Mouse (Mus musculus) heart, embryonic 16.5 days (tissue): ENCODE data around the gene Fbxo21. TPM values are rescaled to one million over a fixed set of nuclear protein-coding genes. Genes with fewer than 3 reads are reported as not detected.

Experiments used
- ATAC-seq: fragments of 200-750 bp; cut with Nextera tagmentation; replicated peaks from 2 replicates; pipeline ENCODE4 v1.8.0; 2017; ENCODE audit warnings: moderate number of reproducible peaks; ENCODE audit not compliant: insufficient read depth, low FRiP score; ENCODE audit errors: extremely low read depth
- H3K27ac ChIP-seq: fragments of 300-500 bp; sonication (generic); 2 replicates; pipeline ENCODE4 v1.5.1; 2014; ENCODE audit warnings: mild to moderate bottlenecking, low read length, control low read depth, moderate library complexity
- H3K27me3 ChIP-seq: fragments of 300-500 bp; sonication (generic); 2 replicates; pipeline ENCODE4 v1.6.1; 2014; ENCODE audit warnings: low read length, mixed read lengths; ENCODE audit not compliant: control insufficient read depth, insufficient read depth
- H3K36me3 ChIP-seq: fragments of 300-500 bp; sonication (generic); 2 replicates; pipeline ENCODE4 v1.6.1; 2014; ENCODE audit not compliant: control insufficient read depth, insufficient read depth
- H3K4me1 ChIP-seq: fragments of 300-500 bp; sonication (generic); 2 replicates; pipeline ENCODE4 v1.6.1; 2014; ENCODE audit warnings: low read length, mixed read lengths; ENCODE audit not compliant: control insufficient read depth, insufficient read depth
- H3K4me2 ChIP-seq: fragments of 300-500 bp; sonication (generic); 2 replicates; pipeline ENCODE4 v1.6.1; 2014; ENCODE audit warnings: low read depth, mild to moderate bottlenecking, control low read depth, low read length
- H3K4me3 ChIP-seq: fragments of 300-500 bp; sonication (generic); 2 replicates; pipeline ENCODE4 v1.5.1; 2014; ENCODE audit warnings: mild to moderate bottlenecking, control low read depth, low read length
- H3K9ac ChIP-seq: fragments of 300-500 bp; sonication (generic); 2 replicates; pipeline ENCODE4 v1.6.1; 2014; ENCODE audit warnings: low read length, control low read depth
- H3K9me3 ChIP-seq: fragments of 300-500 bp; sonication (generic); replicated peaks from 2 replicates; pipeline ENCODE4 v1.6.1; 2016; ENCODE audit warnings: low read length; ENCODE audit not compliant: control insufficient read depth
- WGBS: fragments of 180-500 bp; shearing (Covaris S2); extraction: QIAGEN DNeasy Blood & Tissue Kit; methylation state at CpG from one replicate; pipeline ENCODE4 v1.1.7; 2014; 5-methylcytosine and 5-hydroxymethylcytosine counted together
- polyA plus RNA-seq: library from polyadenylated mRNA; unstranded; fragments of >200 nt; fragmentation: Nextera tagmentation; extraction: Ambion mirVana; gene quantifications from 2 replicates; pipeline ENCODE4 v1.2.1, GENCODE M21; 2015

The Fbxo21 gene
- polyA plus RNA-seq, 1 experiment from 2014 or later: 51.5 TPM

DNA sequence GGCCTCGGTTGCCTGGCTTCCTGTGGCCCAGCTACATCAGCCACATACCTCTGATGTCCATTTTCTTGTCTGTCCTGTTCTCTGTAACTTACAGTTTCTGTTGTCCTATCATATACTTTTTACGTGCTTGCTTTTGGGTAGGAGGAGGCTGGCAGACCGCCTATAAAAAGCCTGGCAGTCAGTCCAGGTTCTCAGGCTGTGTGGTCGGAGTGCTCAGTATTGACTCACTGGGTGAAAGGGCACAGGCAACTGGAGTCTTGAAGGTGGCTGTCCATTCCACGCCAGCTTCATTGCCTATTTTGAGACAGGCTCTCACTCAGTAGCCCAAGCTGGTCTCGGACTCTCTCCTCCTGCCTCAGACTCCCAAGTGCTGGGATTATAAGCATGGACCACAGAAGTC is 13.2 kb downstream of the Fbxo21 start:
- no peak for ATAC-seq
- Histone ChIP-seq H3K9ac (no peak overlapping the region), H3K36me3 (peaks cover 46% of the 10 kb centered on the region), H3K27ac (no peak overlapping the region), H3K4me1 (peaks cover 7% of the 10 kb centered on the region), H3K4me3 (no peak overlapping the region), H3K27me3 (no peaks in the 10 kb centered on the region), H3K9me3 (no peaks in the 10 kb centered on the region), H3K4me2 (no peak overlapping the region)
- 63% methylated on average over 6 of the region's 6 CpGs for WGBS

DNA sequence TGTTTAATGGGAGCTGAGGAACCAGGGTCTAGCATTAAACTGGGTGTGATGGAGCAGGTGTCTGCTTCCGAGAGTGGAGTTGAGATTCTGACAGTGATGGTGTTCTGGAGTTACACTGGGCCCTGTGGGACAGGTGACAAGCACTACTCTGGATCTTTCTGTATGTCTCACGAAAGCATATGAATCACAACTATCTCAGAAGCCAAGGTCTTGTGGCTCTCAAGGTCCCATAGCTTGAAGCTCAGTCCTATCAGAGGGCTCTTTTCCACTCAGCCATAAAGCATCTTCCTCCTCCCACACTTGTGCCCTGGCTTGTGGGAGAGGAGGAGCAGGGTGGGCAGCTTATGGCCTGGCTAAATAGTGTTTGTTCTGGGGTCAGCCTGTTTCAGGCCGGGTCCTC is 14.4 kb downstream of the Fbxo21 start:
- WGBS: 84% methylated on average over 3 of the region's 3 CpGs
- no peak overlapping the region for H3K4me3 ChIP-seq
- H3K36me3 ChIP-seq: peaks cover 56% of the 10 kb centered on the region

DNA sequence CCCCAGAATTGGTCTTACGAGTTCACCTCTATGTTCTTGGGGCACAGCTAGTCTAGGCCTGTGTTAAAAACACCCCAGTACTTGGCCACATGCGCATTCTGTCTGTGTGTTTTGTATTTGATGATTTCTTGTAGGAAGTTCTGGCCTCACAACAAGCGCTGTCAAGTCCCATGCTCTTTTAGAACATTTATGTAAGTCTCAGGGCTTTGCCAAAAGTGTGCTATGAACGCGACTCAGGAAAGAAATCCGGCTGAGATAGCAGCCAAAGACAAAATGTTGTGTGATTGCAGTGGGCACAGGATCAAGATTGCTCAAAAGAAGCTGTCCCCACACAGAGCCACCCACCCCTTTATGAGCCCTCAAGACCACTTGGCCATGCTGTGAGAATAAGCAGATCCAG is 17.0 kb downstream of the Fbxo21 start:
- Histone ChIP-seq H3K4me2 (no peak overlapping the region), H3K9me3 (no peaks in the 10 kb centered on the region), H3K4me3 (no peak overlapping the region), H3K4me1 (peaks cover 16% of the 10 kb centered on the region), H3K36me3 (peaks cover 50% of the 10 kb centered on the region), H3K9ac (no peak overlapping the region), H3K27me3 (no peaks in the 10 kb centered on the region), H3K27ac (no peak overlapping the region)
- ATAC-seq: no peak
- WGBS: 80% methylated on average over 6 of the region's 6 CpGs

More for the DNA sequence above, 14.4 kb downstream of the Fbxo21 start:
- H3K4me2 ChIP-seq: no peak overlapping the region
- H3K9me3 ChIP-seq: no peaks in the 10 kb centered on the region
- no peak overlapping the region for H3K27ac ChIP-seq
- H3K27me3 ChIP-seq: no peaks in the 10 kb centered on the region
- no peak for ATAC-seq
- peaks cover 7% of the 10 kb centered on the region for H3K4me1 ChIP-seq
- H3K9ac ChIP-seq: no peak overlapping the region

DNA sequence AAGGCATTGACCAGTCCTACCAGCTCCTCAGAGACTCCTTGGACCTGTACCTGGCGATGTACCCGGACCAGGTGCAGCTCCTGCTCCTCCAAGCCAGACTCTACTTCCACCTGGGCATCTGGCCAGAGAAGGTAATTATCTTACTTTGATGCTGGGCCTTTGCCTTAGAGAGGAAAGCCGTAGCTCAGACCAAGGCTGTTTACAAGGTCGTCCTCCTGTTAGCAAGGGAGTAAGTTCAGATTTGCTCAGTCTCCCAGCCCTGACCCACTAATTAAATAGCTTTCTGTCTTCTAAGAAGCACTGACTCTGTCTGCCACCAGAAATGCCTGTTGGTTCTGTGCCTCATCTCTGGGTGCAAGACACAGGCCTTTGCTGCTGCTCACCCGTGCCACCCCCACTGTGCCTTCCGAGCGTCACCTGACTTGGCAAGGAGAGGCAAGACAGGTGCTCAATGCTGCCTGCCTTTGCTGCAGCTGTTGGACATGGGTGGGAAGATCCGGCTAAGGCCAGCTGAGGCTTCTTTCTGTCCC is 18.9 kb downstream of the Fbxo21 start:
- no peaks in the 10 kb centered on the region for H3K9me3 ChIP-seq
- peaks cover 9% of the 10 kb centered on the region for H3K4me1 ChIP-seq
- H3K27me3 ChIP-seq: no peaks in the 10 kb centered on the region
- peaks cover 44% of the 10 kb centered on the region for H3K36me3 ChIP-seq
- H3K9ac ChIP-seq: no peak overlapping the region
- 87% methylated on average over 8 of the region's 8 CpGs for WGBS
- H3K27ac ChIP-seq: no peak overlapping the region
- H3K4me2 ChIP-seq: no peak overlapping the region
- H3K4me3 ChIP-seq: no peak overlapping the region
- no peak for ATAC-seq

DNA sequence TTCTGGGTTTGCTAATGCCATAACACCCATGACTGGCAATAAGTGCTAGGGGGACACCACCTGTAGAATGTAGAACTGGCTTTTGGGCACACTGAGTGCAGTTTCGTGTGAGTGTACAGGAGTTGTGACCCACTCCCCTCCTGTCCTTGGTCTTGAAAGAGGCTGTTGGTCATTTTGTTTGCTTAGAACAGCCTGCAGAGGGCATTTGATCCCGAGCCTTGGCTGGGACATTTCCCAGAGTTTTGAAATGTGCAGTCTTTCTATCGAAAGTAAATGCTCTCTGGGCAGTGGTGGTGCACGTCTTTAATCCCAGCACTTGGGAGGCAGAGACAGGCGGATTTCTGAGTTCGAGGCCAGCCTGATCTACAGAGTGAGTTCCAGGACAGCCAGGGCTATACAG is 19.4 kb downstream of the Fbxo21 start:
- ATAC-seq: no peak
- no peak overlapping the region for H3K27ac ChIP-seq
- H3K4me2 ChIP-seq: no peak overlapping the region

DNA sequence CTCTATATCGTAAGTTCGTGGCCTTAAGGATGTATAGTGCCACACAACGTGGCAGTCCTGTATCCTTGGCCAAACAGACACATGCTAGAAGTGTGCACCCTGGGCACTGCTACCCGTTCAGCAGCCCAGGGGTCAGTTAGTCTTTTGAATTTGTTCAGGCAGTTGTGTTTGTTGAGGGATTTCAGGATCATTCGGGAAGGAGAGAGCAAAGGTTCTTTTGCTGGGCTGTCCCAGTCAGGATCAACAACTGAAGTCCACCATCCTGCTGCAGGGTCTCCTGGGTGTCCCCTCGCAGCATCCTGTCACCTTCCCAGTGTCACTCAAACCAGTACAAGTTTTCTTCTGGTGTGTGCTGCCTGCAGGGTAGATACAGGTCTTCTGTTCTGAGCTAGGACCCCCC is 20.1 kb downstream of the Fbxo21 start:
- WGBS: 83% methylated on average over 6 of the region's 6 CpGs
- H3K36me3 ChIP-seq: peaks cover 47% of the 10 kb centered on the region
- H3K4me1 ChIP-seq: peaks cover 9% of the 10 kb centered on the region
- no peaks in the 10 kb centered on the region for H3K9me3 ChIP-seq
- H3K27ac ChIP-seq: no peak overlapping the region
- H3K9ac ChIP-seq: no peak overlapping the region
- no peak overlapping the region for H3K4me3 ChIP-seq
- no peaks in the 10 kb centered on the region for H3K27me3 ChIP-seq
- ATAC-seq: no peak
- no peak overlapping the region for H3K4me2 ChIP-seq

More for the DNA sequence above, 19.4 kb downstream of the Fbxo21 start:
- H3K4me3 ChIP-seq: no peak overlapping the region
- H3K4me1 ChIP-seq: peaks cover 9% of the 10 kb centered on the region
- WGBS: 84% methylated on average over 6 of the region's 6 CpGs
- no peaks in the 10 kb centered on the region for H3K9me3 ChIP-seq
- no peaks in the 10 kb centered on the region for H3K27me3 ChIP-seq
- peaks cover 47% of the 10 kb centered on the region for H3K36me3 ChIP-seq
- no peak overlapping the region for H3K9ac ChIP-seq

DNA sequence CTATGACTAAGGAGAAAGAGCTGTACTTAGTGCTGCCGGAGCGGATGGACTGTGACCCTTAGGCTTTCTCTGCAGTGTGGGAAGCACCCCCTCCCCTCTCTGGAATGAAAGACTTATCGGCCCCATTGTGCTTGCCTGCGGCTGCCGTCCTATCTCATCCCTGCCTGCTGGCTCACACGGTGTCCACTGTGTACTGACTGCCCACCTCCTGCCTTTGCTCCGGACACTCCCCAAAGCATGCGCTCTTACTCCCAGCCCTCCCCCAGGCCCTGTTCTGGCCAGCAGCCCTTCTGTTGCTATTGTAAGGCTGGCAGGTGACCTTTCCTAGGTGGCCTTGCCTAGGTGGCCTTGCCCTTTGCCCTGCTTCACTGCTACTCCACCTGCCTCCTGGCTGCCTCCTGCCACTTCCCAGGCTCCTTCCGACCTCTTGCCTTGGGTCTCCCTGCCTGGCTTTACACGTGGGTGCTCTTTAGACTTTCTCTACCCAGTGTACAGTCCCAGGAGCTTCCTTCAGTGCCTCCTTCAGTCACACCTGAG is 21.0 kb downstream of the Fbxo21 start:
- Histone ChIP-seq H3K9ac (no peak overlapping the region), H3K27ac (no peak overlapping the region), H3K36me3 (peaks cover 46% of the 10 kb centered on the region), H3K9me3 (no peaks in the 10 kb centered on the region), H3K4me1 (peaks cover 9% of the 10 kb centered on the region), H3K4me3 (no peak overlapping the region), H3K27me3 (no peaks in the 10 kb centered on the region), H3K4me2 (no peak overlapping the region)
- 43% methylated on average over 10 of the region's 10 CpGs for WGBS
- ATAC-seq: no peak; the same call in 1 of the 2 replicates

DNA sequence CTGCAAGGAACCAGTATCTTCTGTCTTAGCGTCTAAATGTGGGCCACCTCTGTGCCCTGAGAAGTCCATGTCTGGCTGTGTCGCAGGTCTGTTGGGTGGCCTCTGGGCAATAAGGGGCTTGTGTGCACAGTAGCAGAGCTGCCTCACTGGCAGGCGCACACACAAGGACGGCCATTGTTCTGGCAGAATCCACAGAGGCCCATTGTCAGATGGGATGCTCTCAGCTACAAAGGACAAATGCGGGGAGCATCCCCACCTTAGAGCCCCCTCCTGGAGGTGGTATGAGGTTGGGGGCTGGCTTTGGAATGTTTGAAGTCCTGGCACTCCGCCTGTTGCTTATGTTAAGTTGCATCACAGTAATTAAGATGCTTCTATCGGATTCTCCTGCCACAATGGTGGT is 22.5 kb downstream of the Fbxo21 start:
- Histone ChIP-seq H3K4me3 (no peak overlapping the region), H3K27me3 (no peaks in the 10 kb centered on the region), H3K27ac (no peak overlapping the region), H3K4me1 (peaks cover 9% of the 10 kb centered on the region), H3K4me2 (no peak overlapping the region), H3K9me3 (no peaks in the 10 kb centered on the region), H3K36me3 (peaks cover 61% of the 10 kb centered on the region), H3K9ac (no peak overlapping the region)
- WGBS: 82% methylated on average over 7 of the region's 7 CpGs
- no peak for ATAC-seq

DNA sequence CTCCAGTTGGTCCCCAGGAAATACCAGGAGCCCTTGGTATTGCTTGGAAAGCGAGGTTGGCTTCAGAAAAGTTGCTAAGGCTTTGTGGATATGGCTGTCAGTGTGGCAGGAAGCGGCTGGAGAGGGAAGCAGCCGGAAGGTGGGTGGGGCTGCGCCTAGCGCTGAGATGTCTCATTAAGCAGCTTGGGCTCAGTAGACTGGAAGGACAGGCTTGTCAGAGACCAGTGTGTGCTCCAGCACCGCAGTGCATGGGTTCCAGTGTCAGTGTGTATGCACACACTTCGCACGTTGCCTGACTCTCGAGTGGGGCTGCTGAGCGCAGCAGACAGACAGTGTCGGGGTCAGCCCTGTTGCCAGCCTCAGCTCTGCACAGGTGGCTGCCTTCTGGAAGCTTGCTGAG is 23.1 kb downstream of the Fbxo21 start:
- H3K27me3 ChIP-seq: no peaks in the 10 kb centered on the region
- H3K4me3 ChIP-seq: no peak overlapping the region
- H3K4me1 ChIP-seq: peaks cover 9% of the 10 kb centered on the region
- H3K9ac ChIP-seq: no peak overlapping the region
- peaks cover 59% of the 10 kb centered on the region for H3K36me3 ChIP-seq
- no peaks in the 10 kb centered on the region for H3K9me3 ChIP-seq
- 80% methylated on average over 11 of the region's 11 CpGs for WGBS
- ATAC-seq: no peak
- no peak overlapping the region for H3K4me2 ChIP-seq
- H3K27ac ChIP-seq: no peak overlapping the region
